Mouse (Mus musculus) E14TG2a.4 (cell line): ENCODE measurements around the gene Pdzrn4.
"Not testable (repeated sequence)": the region's sequence is repeated elsewhere in the genome, so short reads cannot be mapped to it uniquely, and the experiment has no call there.

Source experiments
- H3K27me3 ChIP-seq: 2 replicates; pipeline ENCODE4 v1.6.1; 2014; ENCODE audit warnings: low read length, control low read depth; ENCODE audit not compliant: insufficient read depth
- H3K36me3 ChIP-seq: 2 replicates; pipeline ENCODE4 v1.6.1; 2014; ENCODE audit warnings: low read length, control low read depth; ENCODE audit not compliant: insufficient read depth
- H3K4me1 ChIP-seq: replicated peaks from 2 replicates; pipeline ENCODE4 v1.6.1; 2014; ENCODE audit warnings: low read depth, low read length, control low read depth
- H3K4me3 ChIP-seq: replicated peaks from 2 replicates; pipeline ENCODE4 v1.5.1; 2014; ENCODE audit warnings: mild to moderate bottlenecking, low read length
- H3K9me3 ChIP-seq: 2 replicates; pipeline ENCODE4 v1.6.1; 2014; ENCODE audit warnings: low read length, control low read depth
- CTCF ChIP-seq: conservative IDR thresholded peaks from 2 replicates; pipeline ENCODE4 v1.5.1; 2014; ENCODE audit warnings: low read length
- NANOG ChIP-seq: IDR thresholded peaks from 2 replicates; pipeline ENCODE4 v1.6.1; 2014; ENCODE audit warnings: borderline replicate concordance, low read length, mixed read lengths
- POU5F1 ChIP-seq: IDR thresholded peaks from 2 replicates; pipeline ENCODE4 v1.6.1; 2014; ENCODE audit warnings: low read length, borderline replicate concordance

Gene Pdzrn4

GRCm38 (mm10) chr15:92396770-92397608, at the start of gene Pdzrn4:
TSS of gene Pdzrn4 (plus strand) at chr15:92396881.
- Histone ChIP-seq H3K4me3 (peak within 1 kb of the TSS; percentile 76), H3K9me3 (peaks cover 11% of the 10 kb centered on the region), H3K27me3 (peaks cover 35% of the 10 kb centered on the region), H3K4me1 (peaks cover 16% of the 10 kb centered on the region), H3K36me3 (no peaks in the 10 kb centered on the region)
- TF ChIP-seq CTCF (no peak), NANOG (no peak), POU5F1 (no peak)

- Histone ChIP-seq H3K4me1 (peaks cover 36% of the 10 kb centered on the region), H3K9me3 (peaks cover 2% of the 10 kb centered on the region; the same call in 1 of the 2 replicates), H3K27me3 (no peaks in the 10 kb centered on the region), H3K36me3 (peaks cover 31% of the 10 kb centered on the region), H3K4me3 (no peak overlapping the region)
- TF ChIP-seq CTCF (no peak), NANOG (no peak), POU5F1 (no peak)
Measured at GRCm38 (mm10) chr15:92347426-92347825, 49.3 kb upstream of the Pdzrn4 start.

- Histone ChIP-seq H3K9me3 (no peaks in the 10 kb centered on the region), H3K27me3 (no peaks in the 10 kb centered on the region), H3K4me3 (no peak overlapping the region), H3K36me3 (peaks cover 31% of the 10 kb centered on the region), H3K4me1 (peaks cover 36% of the 10 kb centered on the region)
- TF ChIP-seq NANOG (no peak), CTCF (no peak), POU5F1 (no peak)
Measured at GRCm38 (mm10) chr15:92347902-92348301, 48.8 kb upstream of the Pdzrn4 start.

- Histone ChIP-seq H3K36me3 (peaks cover 31% of the 10 kb centered on the region), H3K4me1 (peaks cover 36% of the 10 kb centered on the region)
- not testable (repeated sequence) for H3K4me3 ChIP-seq, H3K27me3 ChIP-seq, H3K9me3 ChIP-seq
Measured at GRCm38 (mm10) chr15:92348453-92348852, 48.2 kb upstream of the Pdzrn4 start.

- Histone ChIP-seq H3K4me1 (no peaks in the 10 kb centered on the region), H3K9me3 (no peaks in the 10 kb centered on the region), H3K36me3 (no peaks in the 10 kb centered on the region; the same call in 1 of the 2 replicates), H3K4me3 (no peak overlapping the region), H3K27me3 (no peaks in the 10 kb centered on the region)
- TF ChIP-seq NANOG (no peak), POU5F1 (no peak), CTCF (no peak)
Measured at GRCm38 (mm10) chr15:92364153-92364552, 32.5 kb upstream of the Pdzrn4 start.

GRCm38 (mm10) chr15:92364592-92364991, 32.1 kb upstream of the Pdzrn4 start:
- TF ChIP-seq CTCF = no peak
- no peak for TF ChIP-seq POU5F1
- no peak for TF ChIP-seq NANOG
- no peaks in the 10 kb centered on the region for H3K9me3 ChIP-seq
- no peaks in the 10 kb centered on the region for H3K4me1 ChIP-seq
- no peak overlapping the region for H3K4me3 ChIP-seq
- H3K27me3 ChIP-seq = no peaks in the 10 kb centered on the region
- no peaks in the 10 kb centered on the region; the same call in 1 of the 2 replicates for H3K36me3 ChIP-seq

- Histone ChIP-seq H3K9me3 (peaks cover 11% of the 10 kb centered on the region), H3K4me1 (peaks cover 16% of the 10 kb centered on the region), H3K4me3 (no peak overlapping the region), H3K36me3 (no peaks in the 10 kb centered on the region), H3K27me3 (peaks cover 35% of the 10 kb centered on the region)
- no peak for TF ChIP-seq CTCF
- TF ChIP-seq POU5F1 = no peak
- no peak for TF ChIP-seq NANOG
Measured at GRCm38 (mm10) chr15:92394811-92395210, 1.9 kb upstream of the Pdzrn4 start.

- peaks cover 35% of the 10 kb centered on the region for H3K27me3 ChIP-seq
- no peaks in the 10 kb centered on the region for H3K36me3 ChIP-seq
- peaks cover 16% of the 10 kb centered on the region for H3K4me1 ChIP-seq
- H3K9me3 ChIP-seq = peaks cover 11% of the 10 kb centered on the region
- H3K4me3 ChIP-seq = no peak overlapping the region
- TF ChIP-seq CTCF = no peak
- TF ChIP-seq NANOG = no peak
Measured at GRCm38 (mm10) chr15:92398747-92399146, 2.1 kb downstream of the Pdzrn4 start.

- H3K4me1 ChIP-seq = peaks cover 16% of the 10 kb centered on the region
- H3K4me3 ChIP-seq = no peak overlapping the region
- peaks cover 11% of the 10 kb centered on the region for H3K9me3 ChIP-seq
- no peak for TF ChIP-seq POU5F1
- TF ChIP-seq NANOG = no peak
- TF ChIP-seq CTCF = no peak
- H3K27me3 ChIP-seq = peaks cover 35% of the 10 kb centered on the region
- no peaks in the 10 kb centered on the region for H3K36me3 ChIP-seq
Measured at GRCm38 (mm10) chr15:92399278-92399677, 2.6 kb downstream of the Pdzrn4 start.
